Mouse (Mus musculus) bone marrow macrophage, adult 2 months (primary cell): ENCODE results near the gene Stra6l. TPM values are rescaled to one million over a fixed set of nuclear protein-coding genes. Genes with fewer than 3 reads are reported as not detected.
A peak's percentile ranks its signal among the peaks of the same experiment; 100 is the strongest.

Experiments
- H3K27ac ChIP-seq: 2 replicates; pipeline ENCODE4 v1.5.1; 2012; ENCODE audit warnings: low read depth, low read length; ENCODE audit not compliant: insufficient read depth
- H3K4me1 ChIP-seq: 2 replicates; pipeline ENCODE4 v1.6.1; 2012; ENCODE audit warnings: low read length; ENCODE audit not compliant: control insufficient read depth, insufficient read depth
- H3K4me3 ChIP-seq: 2 replicates; pipeline ENCODE4 v1.5.1; 2012; ENCODE audit warnings: mild to moderate bottlenecking, low read length, moderate library complexity; ENCODE audit not compliant: insufficient read depth
- CTCF ChIP-seq: IDR thresholded peaks from 2 replicates; pipeline ENCODE4 v1.5.1; 2012; ENCODE audit warnings: low read depth, mild to moderate bottlenecking, low read length, moderate library complexity
- POLR2A ChIP-seq: IDR thresholded peaks from 2 replicates; pipeline ENCODE4 v1.6.1; 2012; ENCODE audit warnings: mild to moderate bottlenecking, low read depth, low read length, borderline replicate concordance
- polyA plus RNA-seq: library from polyadenylated mRNA; stranded (reverse); fragments of >200 nt; gene quantifications from 2 replicates; pipeline ENCODE4 v1.2.4, GENCODE M21; 2012; ENCODE audit not compliant: missing spikeins, insufficient read depth, insufficient read length

Stra6l gene
- polyA plus RNA-seq, 1 experiment: 0.82 TPM

- Histone ChIP-seq H3K4me3 (no peak overlapping the region), H3K4me1 (peaks cover 4% of the 10 kb centered on the region; the same call in 1 of the 2 replicates), H3K27ac (no peak overlapping the region)
- no peak for TF ChIP-seq POLR2A
- no peak for TF ChIP-seq CTCF
These were observed 20.8 kb downstream of the Stra6l start for GRCm38 (mm10) chr4:45869021-45869815.

DNA sequence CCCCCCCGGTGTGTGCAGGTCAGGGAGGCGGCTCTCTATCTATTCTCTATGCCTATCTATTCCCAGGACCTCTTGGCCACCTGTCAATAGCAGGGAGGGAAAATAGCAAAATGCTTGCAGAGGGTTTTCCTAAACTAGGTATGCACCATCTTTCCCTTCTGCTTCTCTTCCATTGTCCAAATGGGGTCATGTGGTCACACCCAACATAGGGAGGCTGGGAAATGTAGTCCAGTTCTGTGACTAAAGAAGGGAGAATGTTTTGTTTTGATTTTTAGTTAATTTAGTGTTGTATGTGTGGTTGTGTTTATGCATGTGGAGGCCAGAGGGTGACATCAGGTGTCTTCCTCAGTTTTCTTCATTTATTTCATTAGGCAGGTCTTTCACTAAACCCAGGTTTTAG lies 23.7 kb downstream of the Stra6l start:
- TF ChIP-seq POLR2A: no peak
- TF ChIP-seq CTCF: no peak
- peaks cover 4% of the 10 kb centered on the region; the same call in 1 of the 2 replicates for H3K4me1 ChIP-seq
- H3K4me3 ChIP-seq: no peak overlapping the region
- H3K27ac ChIP-seq: no peak overlapping the region

DNA sequence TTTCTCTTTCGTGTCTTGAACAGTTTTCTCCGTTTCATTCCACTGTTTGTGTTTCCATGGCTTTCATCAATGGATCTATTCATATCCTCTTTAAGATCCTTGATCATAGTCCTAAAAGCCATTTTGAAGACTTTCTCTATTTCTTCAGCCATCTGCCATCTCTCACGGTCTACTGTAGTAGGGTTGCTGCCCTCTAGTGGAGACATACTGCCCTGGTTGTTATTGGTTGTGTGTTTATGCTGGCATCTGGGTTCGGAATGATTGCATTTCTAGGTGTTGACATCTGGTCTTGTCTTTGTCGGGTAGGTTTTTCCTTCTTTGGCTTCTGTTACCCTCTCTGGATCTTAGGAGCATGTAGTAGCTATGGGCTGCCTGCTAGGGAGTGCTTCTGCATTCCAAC lies 30.5 kb downstream of the Stra6l start:
- Histone ChIP-seq H3K27ac (no peak overlapping the region), H3K4me1 (peaks cover 12% of the 10 kb centered on the region), H3K4me3 (no peak overlapping the region)
- no peak for TF ChIP-seq POLR2A
- TF ChIP-seq CTCF: no peak

DNA sequence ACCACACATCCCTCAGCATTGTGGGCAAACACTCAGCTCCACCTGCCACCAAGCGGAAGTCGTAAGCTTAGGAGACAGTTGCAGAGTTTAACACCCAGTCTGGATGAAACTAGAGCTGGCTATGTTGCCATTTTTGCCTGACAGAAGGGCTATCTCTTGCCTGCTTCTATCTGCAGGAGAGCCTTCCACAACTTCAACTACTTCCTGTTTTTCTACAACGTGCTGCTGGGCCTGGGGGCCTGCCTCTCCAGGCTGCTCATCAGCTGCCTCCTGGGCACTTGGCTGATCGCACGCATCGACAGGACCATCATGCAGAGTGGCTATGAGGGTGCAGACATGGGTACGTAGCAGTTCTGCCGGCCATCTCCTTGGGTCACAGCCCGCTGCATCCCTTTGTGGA lies 34.1 kb downstream of the Stra6l start:
- Histone ChIP-seq H3K27ac (no peak overlapping the region), H3K4me1 (peaks cover 12% of the 10 kb centered on the region), H3K4me3 (no peak overlapping the region)
- TF ChIP-seq POLR2A: no peak

DNA sequence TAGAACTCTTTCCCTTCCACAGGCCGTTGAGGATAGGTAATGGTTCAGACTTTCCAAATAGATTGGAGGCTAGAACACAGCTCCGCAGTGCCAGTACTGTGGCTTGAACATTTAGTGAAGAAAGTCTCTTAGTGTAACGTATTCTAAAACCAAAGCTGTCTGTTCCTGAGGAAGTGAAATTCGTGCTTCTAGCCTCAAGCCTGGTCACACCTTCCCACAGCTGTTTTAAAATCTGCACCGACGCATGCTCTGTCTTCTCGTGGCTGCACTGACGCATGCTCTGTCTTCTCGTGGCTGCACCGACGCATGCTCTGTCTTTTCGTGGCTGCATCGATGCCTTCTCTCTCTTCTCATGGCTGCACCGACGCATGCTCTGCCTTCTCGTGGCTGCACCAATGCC lies 34.8 kb downstream of the Stra6l start:
- H3K4me3 ChIP-seq: no peak overlapping the region
- H3K4me1 ChIP-seq: peaks cover 12% of the 10 kb centered on the region
- TF ChIP-seq CTCF (no peak), POLR2A (no peak)
- no peak overlapping the region for H3K27ac ChIP-seq

DNA sequence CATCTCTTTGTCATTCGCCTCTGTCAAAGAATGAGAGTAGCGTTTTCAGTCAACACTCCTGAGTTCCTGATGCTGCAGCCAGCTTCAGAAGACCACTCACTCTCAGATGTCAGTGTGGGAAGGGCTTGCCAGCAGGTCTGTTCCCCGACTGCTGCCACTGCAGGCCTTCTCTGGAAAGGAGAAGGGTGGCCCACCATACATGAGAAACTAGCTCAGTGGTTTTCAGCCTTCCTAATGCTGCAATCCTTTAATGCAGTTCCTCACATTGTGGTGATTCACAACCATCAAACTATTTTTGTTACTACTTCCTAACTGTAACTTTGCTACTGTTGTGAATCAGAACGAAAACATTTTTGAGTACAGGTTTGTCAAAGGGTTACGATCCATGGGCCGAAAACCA lies 41.0 kb downstream of the Stra6l start:
- peak overlapping the region; percentile 80 for H3K27ac ChIP-seq
- peaks cover 13% of the 10 kb centered on the region for H3K4me1 ChIP-seq
- no peak overlapping the region for H3K4me3 ChIP-seq
- no peak for TF ChIP-seq CTCF
- no peak for TF ChIP-seq POLR2A

DNA sequence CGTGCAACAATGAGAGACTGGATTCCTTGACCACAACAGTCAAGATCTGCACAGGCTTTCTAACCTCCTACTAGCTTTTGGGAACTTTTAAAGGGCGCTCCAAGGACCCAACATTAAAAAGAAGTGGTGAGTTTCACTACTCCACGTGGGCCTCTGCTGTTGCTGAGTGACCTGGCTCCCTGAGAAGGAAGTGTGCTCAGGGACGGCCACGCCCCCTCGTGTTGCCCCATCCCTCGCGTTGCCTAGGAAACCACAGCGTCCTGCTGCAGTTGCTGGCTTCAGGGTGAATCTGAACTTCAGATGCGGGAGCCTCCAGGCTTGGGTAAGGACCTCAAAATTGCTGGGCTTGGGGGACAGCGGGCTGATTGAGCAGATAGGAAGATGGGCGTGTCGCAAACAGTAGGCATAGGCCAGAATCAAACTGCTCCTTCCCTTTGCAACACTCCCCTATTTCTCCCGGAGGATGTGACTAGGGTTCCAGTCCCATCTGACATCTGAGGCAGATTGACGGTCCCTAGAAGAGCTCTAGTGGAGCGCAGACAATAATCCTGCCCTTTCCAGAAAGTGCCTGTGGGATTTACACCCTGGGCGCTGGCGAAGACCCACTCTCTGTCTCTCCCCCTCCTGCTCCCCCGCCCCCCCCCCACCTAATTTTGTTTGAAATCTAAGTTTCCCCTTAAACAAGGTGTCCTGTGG lies 41.8 kb downstream of the Stra6l start, which contains the start of gene Ccdc180:
TSS of gene Ccdc180 (plus strand) at position 238 of the 696 bp plus-strand sequence.
- no peak within 1 kb of the TSS for H3K4me3 ChIP-seq
- peak within 1 kb of the TSS; percentile 80 for H3K27ac ChIP-seq

GRCm38 (mm10) chr4:45896425-45897081 lies 48.1 kb downstream of the Stra6l start:
- Histone ChIP-seq H3K4me1 (no peaks in the 10 kb centered on the region), H3K27ac (no peak overlapping the region), H3K4me3 (no peak overlapping the region)
- TF ChIP-seq CTCF (no peak), POLR2A (no peak)

More for the DNA sequence above, 41.8 kb downstream of the Stra6l start, which contains the start of gene Ccdc180:
- TF ChIP-seq CTCF: no peak
- no peak for TF ChIP-seq POLR2A
- peaks cover 13% of the 10 kb centered on the region for H3K4me1 ChIP-seq

GRCm38 (mm10) chr4:45898413-45898812 lies 49.9 kb downstream of the Stra6l start:
- TF ChIP-seq POLR2A (no peak), CTCF (no peak)
- Histone ChIP-seq H3K4me3 (no peak overlapping the region), H3K4me1 (no peaks in the 10 kb centered on the region), H3K27ac (no peak overlapping the region)

DNA sequence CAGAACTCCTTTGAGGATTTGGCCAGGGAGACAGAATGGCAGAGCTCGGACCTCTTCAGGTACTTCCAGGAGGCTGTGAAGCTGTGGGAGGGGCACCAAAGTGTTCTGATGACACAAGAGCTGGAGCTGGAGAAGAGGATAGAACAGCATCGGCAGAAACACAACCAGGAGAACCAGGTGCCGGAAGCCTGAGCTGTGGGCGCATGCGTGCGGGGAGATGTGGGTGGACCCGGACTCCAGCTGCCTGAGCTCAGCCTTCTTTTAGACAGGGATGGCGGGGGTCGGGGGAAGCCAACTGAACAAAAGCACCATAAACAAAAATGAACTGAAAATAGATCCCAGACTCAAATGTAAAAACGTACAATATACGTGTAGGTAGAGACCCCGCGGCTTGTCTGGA lies 60.8 kb downstream of the Stra6l start:
- TF ChIP-seq CTCF (no peak), POLR2A (no peak)
- no peak overlapping the region for H3K4me3 ChIP-seq
- H3K4me1 ChIP-seq: no peaks in the 10 kb centered on the region
- H3K27ac ChIP-seq: no peak overlapping the region
